Mouse (Mus musculus): ENCODE results near the gene Tmem184b. TPM values are rescaled to one million over a fixed set of nuclear protein-coding genes. Genes with fewer than 3 reads are reported as not detected.

Gene Tmem184b
- polyA plus RNA-seq (2014; fragmentation: Nextera tagmentation; extraction: Ambion mirVana), result 39.9 and 40.0 TPM in 2 replicates

DNA sequence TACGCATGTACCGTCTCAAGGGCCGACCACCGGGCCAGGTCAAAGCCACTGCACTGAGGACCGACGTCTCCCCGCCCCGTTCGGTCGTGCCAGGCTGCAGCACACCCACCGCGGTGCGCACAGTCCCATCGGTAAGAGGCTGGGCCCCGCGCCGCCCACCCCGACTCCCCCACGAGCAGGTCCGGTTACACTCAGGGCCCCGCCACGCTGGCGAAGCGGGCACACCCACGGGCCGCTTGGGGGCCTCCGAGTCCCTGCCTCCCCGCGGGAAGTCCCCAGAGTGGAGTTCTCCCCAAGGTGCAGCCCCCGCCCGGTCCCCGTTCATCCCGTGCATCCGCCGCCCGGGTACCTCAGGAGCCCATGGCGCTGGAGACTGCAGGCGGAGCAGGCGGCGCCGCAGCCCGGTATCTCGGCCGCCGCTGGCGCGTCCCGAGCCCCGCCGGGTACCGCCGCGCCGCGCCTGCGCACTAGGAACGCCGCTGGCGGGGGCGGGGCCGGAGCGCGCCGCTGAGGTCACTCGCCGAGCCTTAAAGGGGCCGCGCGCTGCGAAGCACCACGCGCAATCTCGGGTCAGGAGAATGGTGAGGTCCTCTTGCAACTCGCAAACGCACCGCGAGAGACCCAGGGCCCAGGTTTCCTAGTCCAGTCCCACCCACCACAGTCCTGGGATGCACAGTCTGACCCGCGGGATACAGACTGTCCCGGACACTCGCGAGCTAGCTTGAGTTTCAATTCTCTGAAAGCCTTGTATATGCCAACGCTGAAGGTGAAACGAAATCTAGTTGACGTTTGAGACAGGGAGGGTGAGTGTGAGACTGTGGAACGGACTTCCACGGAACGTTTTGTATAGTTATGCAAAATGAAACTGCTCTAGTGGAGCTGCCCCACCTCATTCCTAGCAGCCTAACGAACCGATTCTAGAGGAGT, at the start of gene Tmem184b:
TSS of gene Tmem184b (minus strand) at position 734 of the 927 bp plus-strand sequence.
- H3K4me1 ChIP-seq (replicated peaks; ENCODE audit: control insufficient read depth, insufficient read depth, low read length), result peaks cover 30% of the 10 kb centered on the region
- DNase-seq (ENCODE audit: low spot score), result peak; percentile 93
- WGBS, result under 1% methylated on average over 88 of the region's 90 CpGs

DNA sequence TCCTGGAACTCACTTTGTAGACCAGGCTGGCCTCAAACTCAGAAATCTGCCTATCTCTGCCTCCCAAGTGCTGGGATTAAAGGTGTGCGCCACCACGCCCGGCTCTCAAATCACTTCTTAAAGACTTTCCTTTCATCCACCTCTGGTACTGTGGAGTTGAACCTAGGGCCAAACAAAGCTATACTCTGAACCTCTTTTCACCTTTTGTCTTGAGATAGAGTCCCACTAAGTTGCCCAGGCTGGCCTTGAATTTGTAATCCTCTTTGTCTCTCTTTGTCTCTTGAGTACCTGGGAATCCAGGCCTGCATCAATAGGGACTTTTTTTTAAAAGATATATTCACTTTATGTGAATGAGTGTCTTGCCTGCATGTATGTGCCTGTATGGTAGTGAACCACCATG, 44.7 kb upstream of the Tmem184b start:
- Histone ChIP-seq H3K4me1 (replicated peaks; ENCODE audit: control insufficient read depth, insufficient read depth, low read length) (0 out of 2 replicates have a peak, but pooled peaks cover 1% of the 10 kb centered on the region), H3K27me3 (ENCODE audit: control insufficient read depth, insufficient read depth, low read length) (no peaks in the 10 kb centered on the region), H3K9ac (no peak overlapping the region), H3K27ac (no peak overlapping the region), H3K4me3 (replicated peaks; ENCODE audit: low read length) (no peak overlapping the region), H3K36me3 (replicated peaks; ENCODE audit: control insufficient read depth, insufficient read depth) (no peaks in the 10 kb centered on the region), H3K4me2 (replicated peaks) (no peak overlapping the region), H3K9me3 (ENCODE audit: control insufficient read depth, low read length) (0 out of 2 replicates have a peak, but pooled peaks cover 3% of the 10 kb centered on the region)
- no peak for DNase-seq (ENCODE audit: low spot score)
- ATAC-seq (ENCODE audit: low FRiP score), result no peak
- 92% methylated on average over 3 of the region's 3 CpGs for WGBS

More for the DNA sequence above, at the start of gene Tmem184b:
- ATAC-seq (ENCODE audit: low FRiP score), result peak; percentile 90
- Histone ChIP-seq H3K9me3 (ENCODE audit: control insufficient read depth, low read length) (no peaks in the 10 kb centered on the region), H3K27ac (peak within 1 kb of the TSS; percentile 84), H3K4me3 (replicated peaks; ENCODE audit: low read length) (peak within 1 kb of the TSS; percentile 76), H3K36me3 (replicated peaks; ENCODE audit: control insufficient read depth, insufficient read depth) (no peaks in the 10 kb centered on the region), H3K4me2 (replicated peaks) (peak within 1 kb of the TSS; percentile 94), H3K9ac (peak within 1 kb of the TSS; percentile 92), H3K27me3 (ENCODE audit: control insufficient read depth, insufficient read depth, low read length) (0 out of 2 replicates have a peak, but pooled peaks cover 3% of the 10 kb centered on the region)

DNA sequence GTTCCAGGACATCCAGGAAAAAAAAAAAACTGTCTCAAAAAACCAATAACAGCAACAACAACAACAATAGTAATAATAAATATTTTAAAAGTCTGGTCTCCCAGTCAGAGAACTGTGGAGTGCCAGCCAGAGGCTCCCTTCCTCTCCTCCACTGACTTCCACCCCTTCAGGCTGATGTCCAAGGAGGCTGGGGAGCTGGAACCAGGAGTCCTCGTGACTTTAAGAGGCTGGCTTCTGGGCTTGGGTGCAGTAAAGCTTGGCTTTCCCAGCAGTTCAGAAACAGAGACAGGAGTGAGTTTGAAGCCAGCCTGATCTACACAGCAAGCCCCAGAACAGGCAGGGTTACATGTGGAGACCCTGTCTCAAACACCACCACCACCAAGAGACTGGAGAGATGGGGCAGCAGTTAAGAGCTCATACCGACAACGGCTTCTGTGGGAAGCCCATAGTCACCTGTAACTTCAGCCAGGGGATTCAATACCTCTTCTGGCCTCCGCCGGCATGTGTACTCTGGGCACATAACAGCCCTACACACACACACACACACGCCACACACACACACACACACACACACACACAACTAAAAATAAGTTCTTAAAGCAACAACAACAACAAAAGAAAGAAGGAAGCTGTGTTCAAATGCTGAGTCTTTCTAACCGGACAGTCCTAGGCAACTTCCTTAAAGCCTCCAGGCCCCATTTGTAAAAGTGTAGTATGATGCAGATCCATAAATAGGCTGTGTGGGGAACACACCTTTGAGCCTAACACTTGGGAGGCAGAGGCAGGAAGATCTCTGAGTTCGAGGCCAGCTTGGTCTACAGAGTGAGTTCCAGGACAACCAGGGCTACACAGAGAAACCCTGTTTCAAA, 42.7 kb upstream of the Tmem184b start:
- ATAC-seq (ENCODE audit: low FRiP score), result no peak
- DNase-seq (ENCODE audit: low spot score), result no peak
- no peak overlapping the region for H3K27ac ChIP-seq
- no peak overlapping the region for H3K4me2 ChIP-seq (replicated peaks)
- H3K36me3 ChIP-seq (replicated peaks; ENCODE audit: control insufficient read depth, insufficient read depth), result no peaks in the 10 kb centered on the region
- no peaks in the 10 kb centered on the region for H3K9me3 ChIP-seq (ENCODE audit: control insufficient read depth, low read length)
- H3K4me1 ChIP-seq (replicated peaks; ENCODE audit: control insufficient read depth, insufficient read depth, low read length), result peaks cover 10% of the 10 kb centered on the region; the same call in 1 of the 2 replicates
- H3K9ac ChIP-seq, result no peak overlapping the region
- H3K4me3 ChIP-seq (replicated peaks; ENCODE audit: low read length), result no peak overlapping the region
- H3K27me3 ChIP-seq (ENCODE audit: control insufficient read depth, insufficient read depth, low read length), result no peaks in the 10 kb centered on the region
- WGBS, result 81% methylated on average over 8 of the region's 8 CpGs

- ATAC-seq (ENCODE audit: low FRiP score), result no peak
- WGBS, result 55% methylated on average over 7 of the region's 7 CpGs
- H3K4me2 ChIP-seq (replicated peaks), result no peak overlapping the region
These were observed 40.6 kb upstream of the Tmem184b start for GRCm38 (mm10) chr15:79443856-79444410.

DNA sequence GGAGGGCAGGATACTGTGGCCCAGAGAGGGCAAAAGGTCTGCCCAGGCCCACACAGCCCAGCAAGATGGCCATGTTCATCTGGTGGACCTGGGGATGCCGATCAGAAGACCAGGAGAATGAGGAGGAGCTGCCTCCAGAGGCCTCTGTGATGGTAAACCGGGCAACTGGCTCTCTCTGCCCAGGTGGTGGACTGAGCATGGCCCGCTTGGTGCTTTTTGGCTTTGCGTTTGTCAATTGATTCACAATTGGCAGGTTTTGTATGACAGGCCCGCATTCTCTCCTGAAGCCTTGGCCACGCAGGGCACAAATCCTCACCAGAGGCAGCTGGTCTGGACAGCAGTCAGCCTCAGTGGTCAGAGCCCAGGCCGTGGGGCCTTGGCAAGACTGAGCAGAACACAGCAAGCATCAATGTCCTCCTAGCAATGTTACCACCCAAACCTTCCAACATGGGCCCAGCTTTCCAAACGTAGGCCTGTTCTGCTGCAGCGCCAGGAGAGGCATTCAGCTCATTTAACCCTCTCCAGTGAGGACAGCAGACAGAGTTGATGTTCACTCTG, 39.7 kb upstream of the Tmem184b start:
- ATAC-seq (ENCODE audit: low FRiP score) (no peak), DNase-seq (ENCODE audit: low spot score) (no peak)
- H3K27me3 ChIP-seq (ENCODE audit: control insufficient read depth, insufficient read depth, low read length), result no peaks in the 10 kb centered on the region
- peaks cover 38% of the 10 kb centered on the region for H3K4me1 ChIP-seq (replicated peaks; ENCODE audit: control insufficient read depth, insufficient read depth, low read length)
- peaks cover 6% of the 10 kb centered on the region for H3K36me3 ChIP-seq (replicated peaks; ENCODE audit: control insufficient read depth, insufficient read depth)
- 80% methylated on average over 9 of the region's 9 CpGs for WGBS
- no peak overlapping the region for H3K4me3 ChIP-seq (replicated peaks; ENCODE audit: low read length)
- H3K4me2 ChIP-seq (replicated peaks), result no peak overlapping the region; the same call in 1 of the 2 replicates
- no peak overlapping the region for H3K9ac ChIP-seq
- no peak overlapping the region for H3K27ac ChIP-seq
- H3K9me3 ChIP-seq (ENCODE audit: control insufficient read depth, low read length), result no peaks in the 10 kb centered on the region

More at GRCm38 (mm10) chr15:79443856-79444410, 40.6 kb upstream of the Tmem184b start:
- no peak overlapping the region for H3K9ac ChIP-seq
- H3K4me1 ChIP-seq (replicated peaks; ENCODE audit: control insufficient read depth, insufficient read depth, low read length), result peaks cover 29% of the 10 kb centered on the region
- no peak overlapping the region for H3K4me3 ChIP-seq (replicated peaks; ENCODE audit: low read length)
- no peaks in the 10 kb centered on the region for H3K9me3 ChIP-seq (ENCODE audit: control insufficient read depth, low read length)
- DNase-seq (ENCODE audit: low spot score), result no peak
- H3K36me3 ChIP-seq (replicated peaks; ENCODE audit: control insufficient read depth, insufficient read depth), result no peaks in the 10 kb centered on the region
- no peak overlapping the region for H3K27ac ChIP-seq
- no peaks in the 10 kb centered on the region for H3K27me3 ChIP-seq (ENCODE audit: control insufficient read depth, insufficient read depth, low read length)

- no peaks in the 10 kb centered on the region for H3K9me3 ChIP-seq (ENCODE audit: control insufficient read depth, low read length)
- peak overlapping the region; percentile 98 for H3K27ac ChIP-seq
- H3K9ac ChIP-seq, result peak overlapping the region; percentile 100
- H3K27me3 ChIP-seq (ENCODE audit: control insufficient read depth, insufficient read depth, low read length), result no peaks in the 10 kb centered on the region
- peak overlapping the region; percentile 81 for H3K4me3 ChIP-seq (replicated peaks; ENCODE audit: low read length)
- peaks cover 39% of the 10 kb centered on the region for H3K4me1 ChIP-seq (replicated peaks; ENCODE audit: control insufficient read depth, insufficient read depth, low read length)
- ATAC-seq (ENCODE audit: low FRiP score) (peak; percentile 5; the same call in 1 of the 2 replicates), DNase-seq (ENCODE audit: low spot score) (no peak)
- WGBS, result 1% methylated on average over 6 of the region's 6 CpGs
- H3K4me2 ChIP-seq (replicated peaks), result peak overlapping the region; percentile 84
- peaks cover 14% of the 10 kb centered on the region for H3K36me3 ChIP-seq (replicated peaks; ENCODE audit: control insufficient read depth, insufficient read depth)
These were observed 38.9 kb upstream of the Tmem184b start for GRCm38 (mm10) chr15:79442257-79442611.

- peak overlapping the region; percentile 81 for H3K4me3 ChIP-seq (replicated peaks; ENCODE audit: low read length)
- H3K4me1 ChIP-seq (replicated peaks; ENCODE audit: control insufficient read depth, insufficient read depth, low read length), result peaks cover 45% of the 10 kb centered on the region
- DNase-seq (ENCODE audit: low spot score) (peak; percentile 78), ATAC-seq (ENCODE audit: low FRiP score) (peak; percentile 73)
- peak overlapping the region; percentile 100 for H3K9ac ChIP-seq
- 1% methylated on average over 76 of the region's 107 CpGs for WGBS
- peaks cover 20% of the 10 kb centered on the region for H3K36me3 ChIP-seq (replicated peaks; ENCODE audit: control insufficient read depth, insufficient read depth)
- no peaks in the 10 kb centered on the region for H3K9me3 ChIP-seq (ENCODE audit: control insufficient read depth, low read length)
- H3K27ac ChIP-seq, result peak overlapping the region; percentile 98
- H3K4me2 ChIP-seq (replicated peaks), result peak overlapping the region; percentile 84
- no peaks in the 10 kb centered on the region for H3K27me3 ChIP-seq (ENCODE audit: control insufficient read depth, insufficient read depth, low read length)
These were observed 38.2 kb upstream of the Tmem184b start for GRCm38 (mm10) chr15:79441331-79442256.
